Mouse (Mus musculus) C2C12 (cell line): ENCODE results near the gene Olfr578. TPM values are rescaled to one million over a fixed set of nuclear protein-coding genes. Genes with fewer than 3 reads are reported as not detected.

ENCODE experiments used
- H3K27me3 ChIP-seq: one replicate; pipeline ENCODE4 v1.6.1; 2011; ENCODE audit not compliant: control insufficient read depth, insufficient read depth, insufficient read length
- H3K36me3 ChIP-seq: one replicate; pipeline ENCODE4 v1.6.1; 2011; ENCODE audit not compliant: control insufficient read depth, insufficient read depth
- H3K4me3 ChIP-seq: one replicate; pipeline ENCODE4 v1.5.1; 2011; ENCODE audit warnings: mild to moderate bottlenecking, control low read depth; ENCODE audit not compliant: poor library complexity, insufficient read depth, severe bottlenecking
- H3K79me2 ChIP-seq: one replicate; pipeline ENCODE4 v1.6.1; 2011; ENCODE audit not compliant: control insufficient read depth, insufficient read depth
- H3K79me3 ChIP-seq: one replicate; pipeline ENCODE4 v1.6.1; 2011; ENCODE audit warnings: low read depth, control low read depth
- H3ac ChIP-seq: one replicate; pipeline ENCODE3; 2011; ENCODE audit warnings: low read depth; ENCODE audit not compliant: control insufficient read depth, insufficient read length
- CEBPB ChIP-seq: IDR thresholded peaks from one replicate; pipeline ENCODE4 v1.6.1; 2011; ENCODE audit warnings: low read depth, mild to moderate bottlenecking, control low read depth, moderate library complexity
- CTCF ChIP-seq: IDR thresholded peaks from one replicate; pipeline ENCODE4 v1.5.1; 2011; ENCODE audit not compliant: control insufficient read depth, insufficient read depth, insufficient read length
- FOSL1 ChIP-seq: IDR thresholded peaks from one replicate; pipeline ENCODE4 v1.8.0; 2011; ENCODE audit warnings: mild to moderate bottlenecking, low read length; ENCODE audit not compliant: poor library complexity, insufficient read depth, severe bottlenecking
- MAX ChIP-seq: IDR thresholded peaks from one replicate; pipeline ENCODE4 v1.6.1; 2011; ENCODE audit warnings: mild to moderate bottlenecking, control low read depth
- MYOD1 ChIP-seq: IDR thresholded peaks from one replicate; pipeline ENCODE4 v1.6.1; 2011; ENCODE audit warnings: low read depth; ENCODE audit not compliant: control insufficient read depth, insufficient read length
- MYOG ChIP-seq: IDR thresholded peaks from one replicate; pipeline ENCODE4 v1.6.1; 2011; ENCODE audit not compliant: control insufficient read depth, insufficient read length; ENCODE audit errors: extremely low read depth
- USF1 ChIP-seq: IDR thresholded peaks from one replicate; pipeline ENCODE4 v1.6.1; 2011; ENCODE audit warnings: low read depth, mild to moderate bottlenecking, control low read depth, moderate library complexity
- polyA plus RNA-seq: library from polyadenylated mRNA; unstranded; fragments of >200 nt; fragmentation: generic; extraction: Trizol; gene quantifications from one replicate; pipeline ENCODE4 v1.2.1, GENCODE M21; 2012; ENCODE audit warnings: missing spikeins

Gene Olfr578
- polyA plus RNA-seq, 1 experiment, result not detected

DNA sequence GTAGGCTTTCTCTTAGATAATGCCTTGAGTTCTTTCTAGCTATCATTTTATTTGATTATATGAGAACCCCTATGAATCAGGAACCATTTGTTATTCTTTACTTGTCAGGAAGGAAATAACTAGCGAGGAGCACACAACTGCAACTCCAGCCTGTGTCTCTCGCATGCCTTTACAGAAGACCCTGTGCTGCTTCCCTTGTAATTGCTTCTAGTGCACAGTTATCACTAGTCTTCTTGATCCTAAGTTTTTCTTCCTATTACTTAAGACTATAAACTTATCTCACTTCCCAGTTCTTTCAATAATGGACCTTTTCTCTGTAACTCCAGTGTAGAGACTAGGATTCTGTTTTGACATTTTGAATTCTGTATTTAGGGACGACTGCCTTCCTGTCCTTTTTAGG, 31.0 kb downstream of the Olfr578 start:
- Histone ChIP-seq H3K79me3 (no peaks in the 10 kb centered on the region), H3ac (no peak overlapping the region), H3K4me3 (no peak overlapping the region), H3K27me3 (no peaks in the 10 kb centered on the region), H3K36me3 (no peaks in the 10 kb centered on the region), H3K79me2 (no peaks in the 10 kb centered on the region)
- TF ChIP-seq MYOD1 (no peak), MAX (no peak), FOSL1 (no peak), CEBPB (no peak)

DNA sequence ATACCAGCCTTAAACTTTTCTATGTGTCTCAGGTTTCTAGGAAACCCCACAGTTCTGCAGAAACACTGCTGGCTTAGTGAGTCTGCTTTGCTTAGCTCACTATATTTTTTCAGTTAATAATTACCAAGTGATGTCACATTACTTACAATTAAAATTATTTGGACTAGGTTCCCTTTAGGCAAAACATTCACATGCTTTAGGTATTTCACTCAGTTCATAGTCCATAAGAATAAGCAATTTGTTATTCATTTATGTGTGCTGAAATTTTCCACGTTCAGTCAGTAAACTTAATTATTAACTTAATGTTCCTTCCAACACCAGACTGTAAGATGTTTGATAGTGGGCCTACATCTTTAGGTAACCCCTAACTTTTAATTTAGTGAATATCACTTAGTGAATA, 38.4 kb downstream of the Olfr578 start:
- Histone ChIP-seq H3ac (no peak overlapping the region), H3K79me2 (no peaks in the 10 kb centered on the region), H3K79me3 (no peaks in the 10 kb centered on the region), H3K4me3 (no peak overlapping the region), H3K27me3 (no peaks in the 10 kb centered on the region), H3K36me3 (no peaks in the 10 kb centered on the region)
- TF ChIP-seq MYOD1 (no peak), CTCF (no peak), MYOG (no peak), FOSL1 (no peak), USF1 (no peak), CEBPB (no peak), MAX (no peak)

DNA sequence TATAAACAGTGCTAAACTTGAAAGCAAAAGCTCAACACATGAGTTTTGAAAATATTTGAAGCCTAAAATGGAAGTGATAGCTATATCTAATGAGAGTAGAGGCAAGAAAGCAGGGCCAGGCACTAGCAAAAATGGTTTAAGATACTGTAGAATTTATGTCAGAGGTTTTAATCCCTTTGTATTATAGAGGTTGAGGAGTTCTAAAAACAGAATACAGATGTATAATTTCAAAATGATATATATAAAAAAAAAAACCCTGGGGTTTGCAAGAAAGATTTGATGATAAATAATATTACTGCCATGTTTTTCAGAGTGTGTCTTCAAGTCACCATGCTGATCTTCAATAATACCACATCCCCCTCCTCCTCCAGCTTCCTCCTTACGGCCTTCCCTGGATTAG, 41.0 kb downstream of the Olfr578 start, which contains the start of gene Olfr574:
TSS of gene Olfr574 (plus strand) at position 301 of the 400 bp plus-strand sequence.
- H3ac ChIP-seq, result no peak within 1 kb of the TSS
- no peaks in the 10 kb centered on the region for H3K27me3 ChIP-seq
- TF ChIP-seq USF1 (no peak), MYOD1 (no peak), MYOG (no peak), CTCF (no peak), CEBPB (no peak), MAX (no peak), FOSL1 (no peak)
- no peak within 1 kb of the TSS for H3K4me3 ChIP-seq
- H3K79me3 ChIP-seq, result no peaks in the 10 kb centered on the region
- H3K36me3 ChIP-seq, result no peaks in the 10 kb centered on the region
- no peaks in the 10 kb centered on the region for H3K79me2 ChIP-seq

DNA sequence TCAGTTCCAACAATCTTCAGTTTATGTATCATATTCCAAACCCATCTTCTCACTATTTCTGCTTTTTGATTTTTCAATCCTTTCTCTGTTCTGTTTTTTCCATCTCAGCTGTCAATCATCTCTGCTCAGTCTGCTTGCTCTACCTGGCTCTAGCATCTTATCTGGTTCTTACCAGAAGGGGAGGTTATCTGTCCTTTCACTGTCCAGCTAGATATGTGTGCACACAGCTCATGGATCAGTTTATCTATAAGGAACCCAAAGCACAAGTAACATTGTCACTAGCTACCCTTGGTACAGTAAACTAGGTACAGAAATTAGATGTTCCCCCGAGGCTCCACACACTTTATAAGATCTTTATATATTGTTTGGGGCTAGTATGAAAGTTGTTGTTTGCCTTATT, 45.7 kb downstream of the Olfr578 start:
- no peak for TF ChIP-seq MYOG
- TF ChIP-seq CEBPB, result no peak
- no peak for TF ChIP-seq MYOD1
- no peak for TF ChIP-seq CTCF
- no peak for TF ChIP-seq MAX
- TF ChIP-seq FOSL1, result no peak
- no peak for TF ChIP-seq USF1
- no peaks in the 10 kb centered on the region for H3K36me3 ChIP-seq
- H3K79me2 ChIP-seq, result no peaks in the 10 kb centered on the region
- no peaks in the 10 kb centered on the region for H3K79me3 ChIP-seq
- no peak overlapping the region for H3ac ChIP-seq
- no peak overlapping the region for H3K4me3 ChIP-seq
- no peaks in the 10 kb centered on the region for H3K27me3 ChIP-seq

DNA sequence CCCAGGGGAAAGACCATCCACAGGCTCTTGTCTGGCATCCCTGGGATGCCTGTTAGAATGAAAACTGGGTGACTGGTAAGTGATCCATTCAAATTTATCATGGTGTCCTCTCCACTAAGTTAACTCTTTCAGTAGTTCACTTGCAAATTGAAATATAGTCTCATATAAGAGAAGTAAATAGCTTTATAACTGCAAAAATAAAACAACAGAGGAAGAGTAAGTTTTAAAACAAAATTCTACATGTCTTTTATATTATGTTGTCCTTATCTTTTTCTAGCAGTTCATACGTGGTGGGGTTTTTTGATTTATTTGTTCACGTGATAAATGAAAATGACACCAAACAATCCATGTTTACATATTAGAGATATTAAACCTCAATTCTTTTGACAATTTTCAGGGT, 46.6 kb downstream of the Olfr578 start, which contains the start of gene Olfr573-ps1:
TSS of gene Olfr573-ps1 (minus strand) at position 101 of the 400 bp plus-strand sequence.
- Histone ChIP-seq H3K27me3 (no peaks in the 10 kb centered on the region), H3K4me3 (no peak within 1 kb of the TSS), H3K79me3 (no peaks in the 10 kb centered on the region), H3ac (no peak within 1 kb of the TSS), H3K36me3 (no peaks in the 10 kb centered on the region), H3K79me2 (no peaks in the 10 kb centered on the region)
- TF ChIP-seq MAX (no peak), MYOG (no peak)

Other genes starting within 250 kb of the Olfr578 start
- not detected for gene Olfr560, start 230.0 kb downstream of the Olfr578 start, polyA plus RNA-seq
- gene Olfr78, start 229.9 kb downstream of the Olfr578 start, polyA plus RNA-seq, result not detected
- not detected for gene Olfr561, start 218.1 kb downstream of the Olfr578 start, polyA plus RNA-seq
- gene Olfr564, start 185.8 kb downstream of the Olfr578 start, polyA plus RNA-seq, result not detected
- gene Olfr566, start 130.6 kb downstream of the Olfr578 start, polyA plus RNA-seq, result not detected
- not detected for gene Olfr568, start 112.2 kb downstream of the Olfr578 start, polyA plus RNA-seq
- gene Olfr569, start 98.4 kb downstream of the Olfr578 start, polyA plus RNA-seq, result not detected
- gene Olfr570, start 94.7 kb downstream of the Olfr578 start, polyA plus RNA-seq, result not detected
- gene Olfr571, start 71.8 kb downstream of the Olfr578 start, polyA plus RNA-seq, result not detected
- gene Olfr572, start 64.9 kb downstream of the Olfr578 start, polyA plus RNA-seq, result not detected
- gene Olfr573-ps1, start 46.7 kb downstream of the Olfr578 start, polyA plus RNA-seq, result not detected
- not detected for gene Olfr574, start 40.9 kb downstream of the Olfr578 start, polyA plus RNA-seq
- gene Olfr575, start 30.5 kb downstream of the Olfr578 start, polyA plus RNA-seq, result not detected
- not detected for gene Olfr576, start 26.7 kb downstream of the Olfr578 start, polyA plus RNA-seq
- not detected for gene Olfr577, start 13.4 kb downstream of the Olfr578 start, polyA plus RNA-seq
- not detected for gene Olfr582, start 48.7 kb upstream of the Olfr578 start, polyA plus RNA-seq
- not detected for gene Olfr583, start 62.0 kb upstream of the Olfr578 start, polyA plus RNA-seq
- gene Olfr584, start 92.6 kb upstream of the Olfr578 start, polyA plus RNA-seq, result not detected
- gene Olfr585, start 108.4 kb upstream of the Olfr578 start, polyA plus RNA-seq, result not detected
- gene Olfr586, start 136.3 kb upstream of the Olfr578 start, polyA plus RNA-seq, result not detected
- not detected for gene Olfr588-ps1, start 151.6 kb upstream of the Olfr578 start, polyA plus RNA-seq
- not detected for gene Olfr589, start 167.0 kb upstream of the Olfr578 start, polyA plus RNA-seq
- gene Olfr591, start 189.0 kb upstream of the Olfr578 start, polyA plus RNA-seq, result not detected
- not detected for gene Olfr592, start 195.5 kb upstream of the Olfr578 start, polyA plus RNA-seq
- gene Olfr593, start 222.5 kb upstream of the Olfr578 start, polyA plus RNA-seq, result not detected
- gene Olfr594, start 227.7 kb upstream of the Olfr578 start, polyA plus RNA-seq, result not detected